Mouse (Mus musculus) liver, embryonic 11.5 days (tissue): Measurements from ENCODE around the gene Gcnt3. TPM values are rescaled to one million over a fixed set of nuclear protein-coding genes. Genes with fewer than 3 reads are reported as not detected.

Experiments used
- ATAC-seq: fragments of 200-750 bp; cut with Nextera tagmentation; replicated peaks from 2 replicates; pipeline ENCODE4 v1.8.0; 2017; ENCODE audit warnings: moderate number of reproducible peaks, mild to moderate bottlenecking, moderate TSS enrichment, moderate library complexity; ENCODE audit not compliant: low FRiP score
- DNase-seq: peaks from one replicate; pipeline ENCODE4 v3.0.0-alpha.2; 2017; ENCODE audit warnings: low spot score
- H3K27ac ChIP-seq: fragments of 300-500 bp; sonication (generic); 2 replicates; pipeline ENCODE4 v1.5.1; 2014; ENCODE audit warnings: mild to moderate bottlenecking, low read depth, low read length, control low read depth
- H3K27me3 ChIP-seq: fragments of 300-500 bp; sonication (generic); replicated peaks from 2 replicates; pipeline ENCODE4 v1.6.1; 2014; ENCODE audit warnings: low read length, mixed read lengths; ENCODE audit not compliant: control insufficient read depth, insufficient read depth
- H3K36me3 ChIP-seq: fragments of 300-500 bp; sonication (generic); 2 replicates; pipeline ENCODE4 v1.6.1; 2014; ENCODE audit warnings: mild to moderate bottlenecking, low read length, moderate library complexity, mixed read lengths; ENCODE audit not compliant: control insufficient read depth, insufficient read depth
- H3K4me1 ChIP-seq: fragments of 300-500 bp; sonication (generic); replicated peaks from 2 replicates; pipeline ENCODE4 v1.6.1; 2014; ENCODE audit warnings: low read length, mixed read lengths; ENCODE audit not compliant: control insufficient read depth, insufficient read depth
- H3K4me2 ChIP-seq: fragments of 300-500 bp; sonication (generic); 2 replicates; pipeline ENCODE4 v1.6.1; 2014; ENCODE audit warnings: mild to moderate bottlenecking, control low read depth, moderate library complexity
- H3K4me3 ChIP-seq: fragments of 300-500 bp; sonication (generic); 2 replicates; pipeline ENCODE4 v1.5.1; 2014; ENCODE audit warnings: low read depth, low read length, control low read depth
- H3K9ac ChIP-seq: fragments of 300-500 bp; sonication (generic); 2 replicates; pipeline ENCODE4 v1.6.1; 2014; ENCODE audit warnings: low read depth, low read length, control low read depth
- H3K9me3 ChIP-seq: fragments of 300-500 bp; sonication (generic); 2 replicates; pipeline ENCODE4 v1.6.1; 2016; ENCODE audit warnings: low read length, inconsistent platforms, mixed read lengths; ENCODE audit not compliant: control insufficient read depth
- whole genome bisulfite sequencing: fragments of 180-500 bp; shearing (Covaris S2); extraction: QIAGEN DNeasy Blood & Tissue Kit; methylation state at CpG from one replicate; pipeline ENCODE4 v1.1.7; 2014; 5-methylcytosine and 5-hydroxymethylcytosine counted together
- polyA plus RNA-seq: library from polyadenylated mRNA; unstranded; fragments of >200 nt; fragmentation: Nextera tagmentation; extraction: Ambion mirVana; gene quantifications from 2 replicates; pipeline ENCODE4 v1.2.1, GENCODE M21; 2014

The Gcnt3 gene
- polyA plus RNA-seq, 1 experiment from 2014 or later = not detected

GRCm38 (mm10) chr9:69988706-69989302, 49.1 kb downstream of the Gcnt3 start:
- no peaks in the 10 kb centered on the region for H3K9me3 ChIP-seq
- DNase-seq (no peak), ATAC-seq (no peak)
- no peaks in the 10 kb centered on the region for H3K36me3 ChIP-seq
- peaks cover 26% of the 10 kb centered on the region for H3K4me1 ChIP-seq
- H3K27me3 ChIP-seq = no peaks in the 10 kb centered on the region
- peak overlapping the region; percentile 90 for H3K9ac ChIP-seq
- peak overlapping the region; percentile 71 for H3K4me2 ChIP-seq
- peak overlapping the region; percentile 90 for H3K27ac ChIP-seq
- WGBS = 29% methylated on average over 16 of the region's 16 CpGs
- H3K4me3 ChIP-seq = peak overlapping the region; percentile 91

DNA sequence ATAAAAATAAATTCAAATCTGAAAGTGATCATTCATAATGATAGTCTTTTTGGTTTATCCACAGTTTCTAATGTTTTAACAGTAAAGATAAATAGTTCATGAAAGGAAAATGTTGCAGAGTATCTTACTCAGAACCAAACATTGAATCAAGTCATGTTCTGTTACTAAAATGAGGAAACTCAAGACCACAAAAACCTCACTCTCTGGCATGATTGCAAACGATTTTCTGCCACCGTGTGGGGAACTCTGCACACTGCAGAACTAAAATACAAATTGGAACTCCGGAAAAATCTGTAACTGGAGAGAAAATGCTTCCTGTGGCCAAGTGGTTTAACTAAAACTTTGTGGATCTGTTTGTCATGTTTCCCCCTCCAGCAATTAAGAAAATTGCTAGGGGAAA, 50.3 kb downstream of the Gcnt3 start:
- Histone ChIP-seq H3K4me1 (peaks cover 19% of the 10 kb centered on the region), H3K9me3 (no peaks in the 10 kb centered on the region), H3K4me3 (no peak overlapping the region), H3K36me3 (no peaks in the 10 kb centered on the region), H3K4me2 (no peak overlapping the region), H3K9ac (no peak overlapping the region), H3K27ac (no peak overlapping the region), H3K27me3 (no peaks in the 10 kb centered on the region)
- WGBS = 4% methylated on average over 3 of the region's 3 CpGs
- DNase-seq (peak; percentile 38), ATAC-seq (no peak)

- DNase-seq (no peak), ATAC-seq (no peak)
- no peaks in the 10 kb centered on the region for H3K27me3 ChIP-seq
- H3K9ac ChIP-seq = no peak overlapping the region
- H3K4me2 ChIP-seq = no peak overlapping the region
- H3K4me1 ChIP-seq = peaks cover 9% of the 10 kb centered on the region
- no peaks in the 10 kb centered on the region for H3K36me3 ChIP-seq
- H3K4me3 ChIP-seq = no peak overlapping the region
- H3K9me3 ChIP-seq = no peaks in the 10 kb centered on the region
- no peak overlapping the region for H3K27ac ChIP-seq
- WGBS = 74% methylated on average over 5 of the region's 5 CpGs
Measured at GRCm38 (mm10) chr9:69986571-69986970, 51.3 kb downstream of the Gcnt3 start.

DNA sequence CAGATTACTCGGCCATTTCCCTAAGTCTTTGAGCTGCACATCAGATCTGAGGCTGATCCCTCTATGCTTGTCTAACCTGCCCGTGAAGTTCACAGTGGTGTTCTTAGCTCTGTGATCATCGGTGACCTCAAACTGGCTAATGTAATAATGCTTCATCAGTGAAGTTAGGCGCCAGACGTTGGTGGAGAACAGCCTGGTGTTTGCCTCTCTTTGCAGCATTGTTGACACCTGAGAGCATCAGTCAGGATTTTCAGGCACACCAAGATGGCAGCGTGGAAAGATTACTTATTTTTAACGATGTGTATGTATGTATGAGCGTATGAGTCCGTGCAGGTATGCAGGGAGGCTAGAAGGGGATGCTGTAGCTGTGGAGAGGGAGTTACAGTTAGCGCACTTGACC, 51.8 kb downstream of the Gcnt3 start:
- no peaks in the 10 kb centered on the region for H3K9me3 ChIP-seq
- DNase-seq (no peak), ATAC-seq (no peak)
- no peaks in the 10 kb centered on the region for H3K36me3 ChIP-seq
- H3K4me3 ChIP-seq = no peak overlapping the region
- no peak overlapping the region for H3K27ac ChIP-seq
- H3K27me3 ChIP-seq = no peaks in the 10 kb centered on the region
- WGBS = 80% methylated on average over 10 of the region's 10 CpGs
- H3K4me1 ChIP-seq = peaks cover 6% of the 10 kb centered on the region
- H3K4me2 ChIP-seq = no peak overlapping the region
- no peak overlapping the region for H3K9ac ChIP-seq

- Histone ChIP-seq H3K36me3 (no peaks in the 10 kb centered on the region), H3K27ac (no peak overlapping the region), H3K9ac (no peak overlapping the region), H3K4me3 (no peak overlapping the region), H3K9me3 (no peaks in the 10 kb centered on the region), H3K27me3 (no peaks in the 10 kb centered on the region), H3K4me2 (no peak overlapping the region), H3K4me1 (peaks cover 1% of the 10 kb centered on the region)
- ATAC-seq = no peak
- DNase-seq = no peak
- 74% methylated on average over 1 of the region's 1 CpGs for WGBS
Measured at GRCm38 (mm10) chr9:69985526-69985925, 52.4 kb downstream of the Gcnt3 start.

Other genes starting within 250 kb of the Gcnt3 start
- 95.3 and 95.6 TPM in 2 replicates for gene Bnip2, start 48.6 kb downstream of the Gcnt3 start, polyA plus RNA-seq
- 225 and 249 TPM in 2 replicates for gene Gtf2a2, start 25.5 kb downstream of the Gcnt3 start, polyA plus RNA-seq
- 1.6 and 2.9 TPM in 2 replicates for gene Fam81a, start 104.5 kb upstream of the Gcnt3 start, polyA plus RNA-seq
- 5.9 and 6.1 TPM in 2 replicates for gene Myo1e, start 169.3 kb upstream of the Gcnt3 start, polyA plus RNA-seq